Mouse (Mus musculus) MEL (cell line): ENCODE measurements around the gene Dnah14.

Source experiments
- BHLHE40 ChIP-seq: IDR thresholded peaks from 2 replicates; pipeline ENCODE4 v1.6.1; 2012; ENCODE audit warnings: low read depth, mild to moderate bottlenecking, inconsistent platforms, low read length, improper control_type of control experiment, borderline replicate concordance
- CHD2 ChIP-seq: IDR thresholded peaks from 2 replicates; pipeline ENCODE4 v1.6.1; 2011; ENCODE audit warnings: low read length, improper control_type of control experiment
- CTCF ChIP-seq, 3 experiments: IDR thresholded peaks in 2 of 3; conservative IDR thresholded peaks in 1 of 3; 2 replicates each; pipeline ENCODE4 v1.5.1; 2011 to 2012; ENCODE audit warnings: low read length in 3 of 3, low read depth in 2 of 3, mild to moderate bottlenecking in 2 of 3, improper control_type of control experiment in 1 of 3, inconsistent platforms in 1 of 3, mixed read lengths in 1 of 3, moderate library complexity in 1 of 3; ENCODE audit not compliant: control insufficient read depth in 1 of 3, insufficient read depth in 1 of 3, poor library complexity in 1 of 3, severe bottlenecking in 1 of 3
- E2F4 ChIP-seq: IDR thresholded peaks from 2 replicates; pipeline ENCODE4 v1.6.1; 2011; ENCODE audit warnings: low read depth, low read length, improper control_type of control experiment, borderline replicate concordance
- EP300 ChIP-seq, 2 experiments: IDR thresholded peaks; 2 replicates each; pipeline ENCODE4 v1.6.1; 2011; ENCODE audit warnings: improper control_type of control experiment in 2 of 2, low read length in 2 of 2, low read depth in 1 of 2, mild to moderate bottlenecking in 1 of 2
- GATA1 ChIP-seq: IDR thresholded peaks from 2 replicates; pipeline ENCODE4 v1.6.1; 2011; ENCODE audit warnings: low read depth, low read length, improper control_type of control experiment
- MAFK ChIP-seq: IDR thresholded peaks from 2 replicates; pipeline ENCODE4 v1.6.1; 2011; ENCODE audit warnings: low read depth, mild to moderate bottlenecking, low read length, improper control_type of control experiment, borderline replicate concordance
- NRF1 ChIP-seq: IDR thresholded peaks from 2 replicates; pipeline ENCODE4 v1.6.1; 2014; ENCODE audit warnings: low read depth, mild to moderate bottlenecking, inconsistent platforms, low read length, improper control_type of control experiment, moderate library complexity; ENCODE audit not compliant: poor library complexity, insufficient read depth, severe bottlenecking
- POLR2A ChIP-seq, 2 experiments: IDR thresholded peaks; 2 replicates each; pipeline ENCODE4 v1.6.1; 2011 to 2012; ENCODE audit warnings: low read length in 2 of 2, mild to moderate bottlenecking in 2 of 2, control low read depth in 1 of 2, improper control_type of control experiment in 1 of 2, low read depth in 1 of 2, moderate library complexity in 1 of 2; ENCODE audit not compliant: control insufficient read depth in 1 of 2, insufficient read depth in 1 of 2, poor library complexity in 1 of 2
- ZKSCAN1 ChIP-seq: IDR thresholded peaks from 2 replicates; pipeline ENCODE4 v1.6.1; 2012; ENCODE audit warnings: low read depth, mild to moderate bottlenecking, inconsistent platforms, low read length, improper control_type of control experiment, moderate library complexity
- ZNF384 ChIP-seq: IDR thresholded peaks from 2 replicates; pipeline ENCODE4 v1.6.1; 2012; ENCODE audit warnings: low read depth, mild to moderate bottlenecking, inconsistent platforms, low read length, improper control_type of control experiment

DNA sequence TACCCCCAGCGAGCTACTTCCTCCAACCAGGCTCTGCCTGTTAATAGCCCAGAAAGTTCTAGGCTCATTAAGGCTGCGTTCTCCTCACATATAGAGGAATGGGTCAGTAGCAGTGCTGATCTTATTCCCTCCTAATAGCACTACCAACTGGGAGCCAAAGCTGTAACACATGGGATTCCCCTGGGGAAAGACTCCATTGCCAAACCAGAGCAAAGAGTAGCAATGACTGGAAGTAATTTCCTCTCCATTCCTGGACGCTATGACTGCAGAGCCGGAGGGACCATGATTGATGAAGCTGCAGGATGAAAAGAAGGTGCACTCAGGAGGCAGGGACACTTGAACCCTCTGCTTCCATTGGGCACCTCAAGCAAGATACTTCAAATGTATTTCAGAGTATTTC is 274.1 kb downstream of the Dnah14 start:
- no peak for TF ChIP-seq CTCF (IDR thresholded peaks at IDR 0.05 in 2 of 3, conservative IDR thresholded peaks at IDR 0.05 in 1 of 3; ENCODE audit: control insufficient read depth in 1 of 3, insufficient read depth in 1 of 3, low read depth in 2 of 3, low read length in 3 of 3, poor library complexity in 1 of 3, severe bottlenecking in 1 of 3)
- no peak for TF ChIP-seq POLR2A (IDR thresholded peaks at IDR 0.05; ENCODE audit: control insufficient read depth in 1 of 2, insufficient read depth in 1 of 2, low read depth in 1 of 2, low read length in 2 of 2, poor library complexity in 1 of 2)
- TF ChIP-seq E2F4, result no peak
- TF ChIP-seq BHLHE40, result no peak
- TF ChIP-seq NRF1, result no peak
- no peak for TF ChIP-seq MAFK
- TF ChIP-seq EP300 (IDR thresholded peaks at IDR 0.05; ENCODE audit: low read depth in 1 of 2, low read length in 2 of 2), result no peak
- no peak for TF ChIP-seq CHD2
- no peak for TF ChIP-seq ZNF384
- no peak for TF ChIP-seq GATA1
- TF ChIP-seq ZKSCAN1, result no peak
